Mouse (Mus musculus) urinary bladder, postnatal 25 days (tissue): Measurements from ENCODE around the gene Eef1b2.

Experiments
- DNase-seq: peaks from one replicate; pipeline ENCODE4 v3.0.0; 2022; ENCODE audit warnings: low spot score

Gene Eef1b2

GRCm38 (mm10) chr1:63192306-63193065 lies 15.9 kb downstream of the Eef1b2 start:
- DNase-seq, result no peak

GRCm38 (mm10) chr1:63195848-63196512 lies 19.4 kb downstream of the Eef1b2 start:
- DNase-seq, result no peak

- DNase-seq, result no peak
Observed at GRCm38 (mm10) chr1:63199387-63199786, 22.8 kb downstream of the Eef1b2 start.

GRCm38 (mm10) chr1:63200322-63200721 lies 23.7 kb downstream of the Eef1b2 start:
- no peak for DNase-seq

GRCm38 (mm10) chr1:63201672-63202071 lies 25.0 kb downstream of the Eef1b2 start:
- DNase-seq, result no peak

- no peak for DNase-seq
Observed at GRCm38 (mm10) chr1:63203471-63203870, 26.8 kb downstream of the Eef1b2 start.

GRCm38 (mm10) chr1:63203950-63204659 lies 27.5 kb downstream of the Eef1b2 start:
- no peak for DNase-seq

GRCm38 (mm10) chr1:63204660-63205394 lies 28.2 kb downstream of the Eef1b2 start:
- DNase-seq, result no peak

GRCm38 (mm10) chr1:63207607-63208006 lies 31.0 kb downstream of the Eef1b2 start:
- DNase-seq, result no peak

- DNase-seq, result no peak
Observed at GRCm38 (mm10) chr1:63209861-63210529, 33.4 kb downstream of the Eef1b2 start.

GRCm38 (mm10) chr1:63213478-63214270 lies 37.0 kb downstream of the Eef1b2 start:
- no peak for DNase-seq

- no peak for DNase-seq
Observed at GRCm38 (mm10) chr1:63214271-63214558, 37.6 kb downstream of the Eef1b2 start, which contains the start of gene Gpr1. Gene Gpr1 (minus strand): TSS chr1:63214543.

GRCm38 (mm10) chr1:63214631-63215030 lies 38.0 kb downstream of the Eef1b2 start:
- DNase-seq, result no peak

- DNase-seq, result no peak
Observed at GRCm38 (mm10) chr1:63219277-63219676, 42.7 kb downstream of the Eef1b2 start.

- DNase-seq, result no peak
Observed at GRCm38 (mm10) chr1:63225009-63225408, 48.4 kb downstream of the Eef1b2 start.

- no peak for DNase-seq
Observed at GRCm38 (mm10) chr1:63225890-63226289, 49.3 kb downstream of the Eef1b2 start.

- no peak for DNase-seq
Observed at GRCm38 (mm10) chr1:63227241-63227640, 50.6 kb downstream of the Eef1b2 start.
